Mouse (Mus musculus) B cell, adult 2 months (primary cell): ENCODE results near the gene Zranb3.
"Not testable (repeated sequence)": the region's sequence is repeated elsewhere in the genome, so short reads cannot be mapped to it uniquely, and the experiment has no call there.

ENCODE experiments used
- DNase-seq, 2 experiments: peaks; one replicate each; pipeline ENCODE4 v3.0.0; 2022

Zranb3 gene

DNA sequence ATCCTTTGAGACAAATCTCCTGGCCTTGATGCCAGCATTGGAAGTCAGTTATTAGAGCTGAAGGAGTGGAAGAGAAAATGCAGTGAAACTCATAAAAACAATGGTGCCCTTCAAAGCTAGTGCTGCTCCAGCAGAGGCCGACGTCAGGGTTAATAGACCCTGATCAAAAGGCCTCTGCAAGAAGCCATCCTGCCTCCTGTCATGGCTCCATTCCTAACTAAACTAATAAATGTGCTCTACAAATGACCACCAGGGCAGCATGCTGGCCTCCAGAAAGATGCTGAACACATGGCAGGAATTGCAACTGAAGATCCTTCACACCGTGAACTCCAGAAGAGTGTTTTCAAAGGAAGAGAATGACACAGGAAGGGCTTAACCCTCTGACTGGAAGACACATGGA lies 117.5 kb downstream of the Zranb3 start:
- DNase-seq: no peak

DNA sequence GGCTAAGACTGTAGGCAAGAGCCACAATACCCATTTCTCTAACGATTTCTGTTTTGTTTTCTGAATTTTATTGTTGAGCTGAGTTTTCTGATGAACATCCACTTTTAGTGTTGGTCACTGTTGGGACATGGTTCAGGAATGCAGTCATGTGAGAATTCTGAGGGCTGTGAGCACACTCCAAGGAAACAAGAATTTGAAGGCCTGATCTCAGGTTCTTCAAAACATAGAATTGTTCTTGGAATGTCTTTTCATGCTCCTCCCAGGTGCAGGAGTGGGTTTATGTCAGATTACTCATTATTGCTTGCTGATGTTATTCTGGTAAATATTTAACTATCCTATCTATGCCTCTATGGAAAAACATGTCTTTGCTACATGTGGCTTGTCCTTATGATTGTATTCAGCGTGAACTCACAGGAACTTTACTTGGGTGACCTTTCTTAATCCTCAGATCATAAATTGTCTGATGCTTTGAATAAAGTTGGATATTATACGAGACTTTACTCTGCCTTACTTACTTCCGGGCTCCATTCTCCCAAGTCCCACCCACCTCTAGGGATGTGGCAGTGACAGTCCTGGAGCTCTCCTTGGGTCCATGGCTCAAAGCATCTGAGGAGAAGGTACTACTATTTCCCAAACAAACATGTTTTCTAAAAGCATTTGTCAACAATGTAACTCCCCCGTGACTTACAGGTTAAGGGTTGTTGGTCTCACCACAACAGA lies 119.4 kb downstream of the Zranb3 start:
- no peak for DNase-seq

DNA sequence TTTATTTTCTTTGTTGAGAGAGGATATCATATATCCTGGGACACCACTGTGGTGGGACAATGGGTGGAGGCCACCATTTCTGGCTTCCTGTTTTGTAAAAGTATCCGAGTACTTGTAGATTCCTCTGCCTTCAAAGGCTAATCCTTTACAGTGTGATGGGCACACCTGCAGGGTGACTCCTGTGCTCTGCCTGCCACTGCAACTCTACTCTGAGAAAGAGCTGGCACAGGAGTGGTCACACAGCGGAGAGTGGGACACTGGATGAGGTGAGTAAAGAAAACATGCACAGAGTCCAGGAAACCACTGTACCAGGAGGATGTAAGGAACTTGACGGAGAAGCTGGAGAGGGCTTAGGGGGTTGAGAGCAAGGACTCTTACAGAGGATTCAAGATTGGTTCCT lies 120.6 kb downstream of the Zranb3 start:
- DNase-seq: no peak

DNA sequence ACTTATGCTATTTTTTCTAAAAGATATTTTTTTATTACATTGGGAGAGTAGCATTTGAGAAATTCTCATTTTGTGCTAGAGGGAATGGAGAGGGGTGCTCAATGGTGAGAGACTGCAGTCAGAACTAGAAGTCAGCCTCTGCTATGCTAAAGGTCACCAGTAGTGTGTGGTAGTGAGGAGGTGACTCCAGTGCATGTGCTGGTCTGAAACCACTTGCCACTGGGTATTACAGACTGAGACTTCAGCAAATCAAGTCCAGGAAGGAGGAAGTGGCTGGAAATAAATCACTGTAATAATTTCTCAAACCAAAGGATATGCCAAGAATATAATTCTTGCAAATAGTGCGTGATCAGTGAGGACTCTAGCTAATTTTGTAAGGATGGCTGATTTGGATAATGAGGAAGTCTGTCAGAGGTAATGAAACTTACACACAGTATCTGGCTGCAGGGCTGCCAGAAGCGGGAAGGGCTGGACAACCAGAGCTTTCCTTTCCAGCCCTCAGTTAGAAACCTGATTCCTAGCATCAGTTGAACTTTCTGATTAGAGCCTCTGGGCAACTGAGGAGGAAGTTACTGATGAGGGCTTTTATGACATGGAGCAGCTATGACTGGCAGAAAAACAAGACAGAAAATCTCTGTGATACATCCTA lies 121.8 kb downstream of the Zranb3 start:
- no peak for DNase-seq

DNA sequence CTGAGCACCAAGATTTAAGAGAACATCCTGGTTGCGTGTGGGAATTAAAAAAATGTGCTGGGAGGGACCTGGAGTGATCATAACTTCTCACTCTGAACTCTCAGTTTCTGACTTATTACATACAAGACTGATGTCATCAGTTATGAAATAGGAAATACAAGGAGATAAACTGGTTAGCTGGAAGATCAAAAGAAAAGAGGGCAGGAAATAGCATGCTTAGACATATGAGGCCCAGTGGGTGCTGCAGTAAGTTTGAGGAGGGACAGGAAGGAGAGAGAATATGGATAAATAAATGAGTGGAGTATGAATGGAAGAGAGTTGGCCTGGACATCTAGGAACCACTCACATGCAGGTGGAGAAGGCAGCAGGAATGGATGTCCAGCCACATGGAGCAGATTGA lies 124.7 kb downstream of the Zranb3 start:
- DNase-seq: no peak

DNA sequence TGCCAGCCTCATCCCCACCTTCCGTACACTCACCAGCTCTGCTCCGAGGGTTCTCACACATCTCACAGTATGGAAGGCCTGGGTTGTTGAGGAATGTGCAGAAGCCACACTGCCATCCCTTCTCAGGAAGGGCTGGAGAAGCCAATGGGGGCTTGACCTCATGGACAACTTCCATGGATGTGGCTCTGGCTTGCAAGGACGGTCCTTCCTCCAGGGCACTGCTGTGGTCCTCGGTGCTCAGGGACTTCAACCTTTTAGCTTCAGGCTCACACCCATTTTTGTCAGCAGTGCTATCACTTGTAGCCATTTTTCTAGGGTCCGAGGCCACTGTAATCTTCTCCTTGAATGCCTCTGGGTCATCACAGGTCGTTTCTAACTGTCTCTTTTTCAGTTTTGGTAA lies 126.7 kb downstream of the Zranb3 start:
- DNase-seq: no peak

DNA sequence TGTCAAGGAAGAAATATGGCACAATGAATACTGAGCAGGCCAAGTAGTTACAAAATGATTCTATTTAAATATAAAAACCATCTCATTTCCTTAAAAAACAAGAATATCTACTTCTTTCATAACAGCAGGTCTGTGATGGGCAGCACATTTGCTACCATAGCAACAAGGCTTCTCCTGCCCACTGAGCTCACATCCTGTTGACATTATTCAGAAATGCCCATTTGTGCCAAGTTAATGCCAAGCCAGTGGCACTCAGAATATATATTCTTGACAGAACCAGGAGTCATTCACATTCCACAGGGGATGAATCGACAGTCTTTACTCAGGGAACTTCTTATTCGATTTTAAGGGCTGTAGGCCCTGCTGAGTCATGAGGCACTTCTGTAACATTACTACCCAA lies 127.2 kb downstream of the Zranb3 start:
- DNase-seq: peak; percentile 2 to 3

DNA sequence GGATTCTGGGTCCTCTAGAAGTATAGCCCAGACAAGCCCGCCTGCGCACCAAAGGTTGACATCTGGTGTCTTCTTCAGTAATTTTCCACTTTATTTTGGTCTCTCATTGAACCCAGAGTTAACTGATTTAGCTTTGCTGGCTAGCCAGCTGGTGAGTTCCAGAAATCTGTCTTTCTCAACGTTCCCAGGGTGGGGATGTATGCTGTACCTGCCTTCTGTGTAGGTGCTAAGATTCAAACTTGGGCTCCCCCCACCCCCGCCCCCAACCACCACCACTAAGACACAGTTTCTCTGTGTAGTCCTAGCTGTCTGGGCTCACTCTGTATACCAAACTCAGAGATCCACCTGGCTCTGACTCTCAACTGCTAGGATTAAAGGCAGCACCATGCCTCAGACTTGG lies 128.8 kb downstream of the Zranb3 start:
- DNase-seq: no peak

DNA sequence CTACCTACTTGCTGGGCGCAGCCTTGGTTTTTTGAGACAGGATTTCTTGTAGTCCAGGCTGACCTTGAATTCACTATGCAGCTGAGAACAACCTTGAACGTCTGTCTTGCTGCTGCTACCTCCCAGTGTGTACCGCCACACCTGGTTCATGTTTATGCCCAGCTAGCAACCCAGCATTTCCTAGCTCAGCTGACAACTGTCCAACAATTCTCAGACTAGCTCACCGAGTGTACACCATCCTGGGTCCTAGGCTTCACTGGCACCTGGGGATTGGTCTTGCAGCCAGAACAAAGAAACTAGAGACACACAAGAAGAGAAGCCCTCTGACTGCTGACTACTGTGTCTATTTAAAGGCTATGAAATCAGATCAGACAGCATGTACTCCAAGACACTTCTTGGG lies 132.0 kb downstream of the Zranb3 start:
- DNase-seq: no peak

DNA sequence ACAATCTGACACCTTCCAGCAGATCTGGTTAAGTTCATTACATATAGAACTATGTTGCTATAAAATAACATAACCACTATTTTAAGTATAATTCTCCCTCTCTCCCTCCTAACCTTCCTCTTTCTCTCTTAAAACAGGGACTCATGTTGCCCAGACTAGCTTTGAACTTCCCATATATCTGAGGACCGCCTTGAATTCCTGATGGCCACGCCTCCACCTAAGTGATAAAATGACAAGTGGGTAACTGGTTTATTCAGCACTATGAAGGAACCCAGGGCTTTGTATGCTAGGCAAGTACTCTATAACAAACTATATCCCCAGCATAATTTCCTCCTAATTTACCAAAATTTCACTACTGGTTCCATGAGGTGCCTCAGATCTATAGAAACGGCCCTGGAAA lies 139.5 kb downstream of the Zranb3 start:
- no peak for DNase-seq

DNA sequence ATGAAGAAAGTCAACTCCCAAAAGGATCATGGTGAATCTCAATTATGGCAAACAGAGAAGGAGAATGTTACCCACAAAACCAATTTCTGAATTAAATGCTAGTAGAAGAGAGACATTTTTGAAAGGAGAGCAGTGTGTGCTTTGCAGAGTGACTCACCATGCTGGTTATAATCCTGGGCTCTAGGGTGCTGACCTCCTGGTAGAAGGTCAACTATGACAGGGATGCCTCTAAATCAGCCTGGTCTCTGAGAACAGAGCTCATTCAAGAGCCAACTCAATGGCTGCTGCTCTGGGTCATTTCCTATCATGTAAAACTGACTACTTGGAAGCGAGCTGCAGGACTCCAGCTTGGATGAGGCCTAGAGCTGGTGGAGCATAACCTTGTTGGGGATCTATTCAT lies 141.7 kb downstream of the Zranb3 start:
- no peak for DNase-seq

DNA sequence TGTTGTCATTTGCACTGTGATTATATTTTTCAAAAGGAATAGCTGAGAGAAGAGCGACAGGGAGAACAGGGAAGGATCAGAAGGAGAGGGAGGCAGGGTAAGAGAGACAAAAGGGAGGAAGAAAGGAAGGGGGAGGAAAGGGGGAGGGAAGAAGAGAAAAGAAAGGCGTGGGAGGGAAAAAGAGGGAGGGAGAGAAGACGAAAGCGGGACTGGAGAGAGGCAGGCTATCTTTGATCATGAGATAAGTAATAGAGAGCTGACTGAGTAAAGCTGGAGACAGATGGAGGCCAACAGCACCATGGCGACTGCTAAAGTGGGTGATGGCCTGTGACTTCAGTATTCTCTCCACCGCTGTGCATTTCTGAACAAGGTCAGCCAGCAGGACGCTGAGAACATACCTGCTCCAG lies 143.5 kb downstream of the Zranb3 start:
- DNase-seq: no peak

DNA sequence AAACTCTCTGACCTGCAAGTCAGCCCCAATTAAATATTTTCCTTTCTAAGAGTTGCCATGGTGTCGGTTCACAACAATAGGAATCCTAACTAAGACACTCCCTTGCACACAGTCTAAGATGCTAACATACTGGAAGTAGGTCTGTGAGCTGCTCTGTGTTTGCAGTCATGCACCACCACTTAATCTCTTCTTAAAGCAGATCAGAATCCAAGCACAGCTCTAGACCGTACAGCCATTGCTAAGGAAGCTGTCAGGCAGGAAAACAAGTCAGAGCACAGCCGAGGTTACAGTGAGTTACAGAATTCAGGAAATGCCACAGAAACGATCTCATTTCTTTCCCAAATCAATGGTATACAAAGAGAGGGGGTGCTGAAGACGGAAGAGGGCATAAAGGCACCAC lies 144.0 kb downstream of the Zranb3 start:
- DNase-seq: no peak

DNA sequence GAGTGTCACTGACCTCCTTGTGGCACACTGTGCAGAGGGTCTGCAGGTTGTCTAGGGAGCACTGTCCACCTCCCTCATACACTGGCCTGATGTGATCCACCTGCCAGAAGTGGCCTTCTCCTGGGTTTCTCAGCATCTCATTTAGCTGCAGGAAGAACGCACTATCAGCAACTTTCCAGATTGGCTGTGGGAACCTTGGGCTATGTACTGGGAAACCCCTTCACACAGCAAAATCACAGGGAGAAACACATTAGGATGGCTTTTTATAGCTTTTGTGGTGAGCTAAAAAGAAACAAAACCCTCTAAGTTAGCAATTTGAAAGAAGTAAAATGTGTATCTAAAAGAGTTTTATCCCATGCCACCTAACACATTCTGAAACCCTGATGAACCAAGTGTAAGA lies 146.3 kb downstream of the Zranb3 start:
- DNase-seq: no peak

DNA sequence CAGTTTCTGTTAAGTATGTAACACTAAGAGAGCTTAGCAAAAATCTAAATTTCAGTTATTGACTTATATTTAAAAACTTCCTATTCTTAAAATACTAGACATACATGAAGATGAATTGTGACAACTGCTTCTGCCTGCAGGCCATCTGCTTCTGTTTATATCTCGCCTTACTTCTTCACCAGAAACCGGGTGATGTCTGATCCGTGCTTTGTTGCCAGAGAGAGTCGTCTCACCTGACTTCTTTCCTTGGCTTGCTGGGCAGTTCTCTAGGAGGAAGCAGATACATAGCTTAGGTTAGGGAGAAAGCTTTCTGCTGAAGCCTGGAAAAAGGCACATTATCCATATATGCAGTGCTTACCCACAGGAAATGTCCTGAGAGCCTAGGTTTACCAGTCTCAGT lies 148.0 kb downstream of the Zranb3 start:
- no peak for DNase-seq

DNA sequence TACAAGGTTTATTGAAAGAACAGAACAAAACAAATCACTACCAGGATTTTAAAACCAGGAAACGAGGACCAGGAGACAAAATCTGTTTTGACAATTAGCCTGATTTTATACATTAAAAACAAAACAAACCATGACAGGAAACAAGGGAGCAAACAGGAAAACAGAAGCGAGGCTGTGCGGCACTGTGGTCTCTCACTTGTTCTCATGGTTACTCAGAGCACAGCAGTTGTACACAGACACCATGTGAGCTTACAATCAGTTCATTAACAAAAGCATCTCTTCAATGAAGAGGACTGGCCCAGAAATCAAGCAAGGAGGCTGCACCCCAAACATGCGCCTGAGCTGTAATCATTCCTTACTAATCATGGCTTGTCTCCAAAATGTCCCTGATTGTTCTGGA lies 148.6 kb downstream of the Zranb3 start:
- DNase-seq: not testable (repeated sequence)

DNA sequence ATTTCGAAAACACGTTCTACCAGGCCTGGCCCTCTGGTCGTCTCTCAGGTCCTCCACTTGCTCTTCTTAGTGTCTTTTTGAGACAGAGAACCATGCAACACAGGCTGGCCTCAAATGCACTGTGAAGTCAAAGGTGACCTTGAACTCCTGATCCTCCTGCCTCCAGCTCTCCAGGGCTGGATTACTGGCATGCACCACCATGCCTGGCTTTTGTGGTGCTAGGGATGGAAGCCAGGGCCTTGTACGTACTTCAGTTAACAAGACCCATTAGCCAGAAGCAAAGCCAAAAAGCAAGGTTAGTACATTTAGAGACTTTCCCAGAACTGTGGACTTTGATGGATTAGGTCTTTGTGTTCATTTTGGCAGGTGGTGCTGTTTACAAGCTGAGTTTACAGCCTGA lies 150.6 kb downstream of the Zranb3 start:
- DNase-seq: no peak

DNA sequence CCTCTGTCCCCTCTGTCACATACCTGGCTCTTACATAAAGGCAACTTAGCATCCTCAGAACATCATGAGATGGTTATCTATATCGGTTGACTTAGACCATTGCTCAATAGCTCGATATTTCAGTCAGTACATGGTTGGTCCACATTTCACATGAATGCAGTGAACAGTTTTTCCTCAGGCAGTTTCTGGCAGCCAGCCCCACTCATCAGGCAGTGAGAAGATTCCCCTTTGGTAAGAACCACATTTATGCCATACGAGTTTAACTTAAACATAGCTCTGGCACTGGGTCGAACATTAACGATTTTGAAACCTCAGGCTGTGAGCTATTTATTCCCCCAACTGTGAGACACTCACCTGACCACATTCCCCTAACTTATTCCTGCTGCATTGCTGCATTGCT lies 154.1 kb downstream of the Zranb3 start:
- no peak for DNase-seq

DNA sequence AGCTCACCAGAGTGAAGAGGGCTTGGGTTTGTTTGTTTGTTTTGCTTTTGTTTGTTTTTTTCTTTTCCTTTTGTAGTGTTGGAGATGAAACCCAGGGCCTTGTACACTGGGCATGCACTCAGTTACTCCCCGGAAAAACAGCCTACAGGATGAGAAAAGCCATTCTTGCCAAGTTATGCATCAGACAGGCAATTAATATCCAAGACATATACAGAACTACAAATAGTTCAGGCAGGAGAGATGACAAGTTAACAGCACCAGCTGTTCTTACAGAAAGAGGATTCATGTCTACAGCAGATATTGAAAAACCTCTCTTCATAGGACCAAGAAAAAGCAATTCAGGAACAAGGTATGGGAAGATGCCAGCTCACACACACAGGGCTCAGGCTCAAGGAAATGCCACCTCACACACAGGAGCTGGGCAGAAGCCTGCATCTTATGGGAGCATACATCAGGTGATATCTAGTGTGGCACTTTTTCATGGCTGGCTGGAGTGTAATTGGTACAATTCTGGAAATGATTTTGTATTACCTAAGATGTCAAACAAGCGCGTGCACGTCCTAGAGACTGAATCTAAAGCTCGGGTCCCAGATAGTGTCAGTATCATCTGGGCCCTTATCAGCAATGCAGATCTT lies 156.1 kb downstream of the Zranb3 start:
- DNase-seq: no peak

DNA sequence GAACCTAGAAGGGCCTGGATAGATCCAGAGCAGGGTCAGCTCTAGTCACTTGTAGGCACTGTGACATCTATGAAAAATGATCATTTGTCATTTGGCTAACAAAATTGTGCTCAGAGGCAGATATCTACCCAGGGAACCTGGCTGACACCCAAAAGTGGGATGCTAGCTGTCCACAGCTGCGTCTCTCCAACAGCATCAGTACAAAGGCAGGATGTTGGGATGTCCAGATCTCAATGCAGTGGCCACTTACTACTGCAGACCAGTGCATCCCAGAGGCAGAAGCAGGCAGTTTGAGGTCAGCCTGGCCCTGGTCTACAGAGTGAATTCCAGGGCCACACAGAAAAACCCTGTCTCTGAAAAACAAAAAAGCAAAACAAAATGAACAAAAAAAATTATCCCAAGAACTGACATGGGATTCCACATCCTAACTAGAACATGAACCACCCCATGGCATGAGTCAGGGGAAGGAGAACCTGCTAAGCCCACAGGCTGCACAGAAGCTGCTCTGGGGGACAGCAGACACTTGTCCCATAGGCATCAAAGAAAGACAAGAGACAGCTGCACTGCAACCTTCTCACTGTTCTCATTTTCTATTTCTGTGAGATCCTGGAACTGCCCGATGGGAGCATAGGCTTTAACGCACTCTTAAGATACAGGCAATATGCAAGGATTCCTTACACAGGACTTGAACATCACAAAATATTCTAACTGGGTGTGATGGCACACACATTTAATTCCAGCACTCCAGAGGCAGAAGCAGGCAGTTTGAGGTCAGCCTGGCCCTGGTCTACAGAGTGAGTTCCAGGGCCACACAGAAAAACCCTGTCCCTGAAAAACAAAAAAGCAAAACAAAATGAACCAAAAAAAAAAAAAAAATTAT lies 156.9 kb downstream of the Zranb3 start:
- no peak for DNase-seq

DNA sequence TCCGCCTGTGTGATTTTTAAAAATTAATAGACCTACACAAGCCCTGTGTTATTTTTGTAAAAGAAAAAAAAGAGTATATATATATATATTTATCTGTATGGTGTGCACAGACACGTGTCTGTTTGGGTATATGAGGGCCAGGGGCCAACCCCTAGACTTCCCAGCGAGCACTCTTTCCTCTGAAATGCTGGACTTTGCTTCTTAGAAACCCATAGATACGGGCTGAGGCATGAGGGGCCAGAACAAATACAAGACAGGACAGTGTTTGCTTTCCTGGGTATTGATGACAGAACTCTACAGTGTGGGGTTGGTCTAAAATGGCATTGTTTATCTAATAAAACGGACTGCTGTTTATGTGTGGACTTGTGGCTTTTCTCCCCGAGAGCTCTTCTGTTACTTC lies 159.3 kb downstream of the Zranb3 start:
- no peak for DNase-seq

DNA sequence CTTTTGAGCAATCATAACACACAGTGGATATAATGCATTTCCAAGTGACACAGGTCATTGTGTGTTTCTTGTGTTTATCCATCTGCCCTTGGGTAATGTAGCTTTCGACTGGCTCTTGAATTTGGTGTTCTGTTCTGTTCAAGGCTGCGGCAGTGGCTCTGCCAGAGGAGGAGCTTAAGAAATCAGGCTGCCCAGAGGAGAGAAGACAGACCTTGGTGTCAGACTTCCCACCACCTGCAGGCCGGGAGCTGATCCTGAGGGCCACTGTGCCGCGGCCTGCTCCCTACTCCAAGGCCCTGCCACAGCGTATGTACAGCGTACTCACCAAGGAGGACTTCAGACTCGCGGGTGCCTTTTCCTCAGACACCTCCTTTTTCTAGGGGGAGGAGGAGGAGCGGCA lies 160.6 kb downstream of the Zranb3 start:
- DNase-seq: no peak

DNA sequence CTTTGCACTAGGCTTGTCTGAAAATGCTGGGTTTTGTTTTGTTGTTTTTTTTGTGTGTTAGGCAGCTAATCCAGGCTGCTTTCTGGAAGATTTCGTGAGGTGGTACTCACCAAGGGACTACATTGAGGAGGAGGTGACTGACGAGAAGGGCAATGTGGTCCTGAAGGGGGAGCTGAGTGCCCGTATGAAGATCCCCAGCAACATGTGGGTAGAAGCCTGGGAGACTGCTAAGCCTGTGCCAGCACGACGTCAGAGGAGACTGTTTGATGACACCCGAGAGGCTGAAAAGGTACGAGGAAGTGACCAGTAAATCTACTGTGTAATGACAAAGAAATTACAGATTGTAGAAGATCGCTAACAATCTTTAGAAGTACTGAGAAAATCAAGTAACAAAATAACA lies 165.6 kb downstream of the Zranb3 start:
- DNase-seq: no peak

DNA sequence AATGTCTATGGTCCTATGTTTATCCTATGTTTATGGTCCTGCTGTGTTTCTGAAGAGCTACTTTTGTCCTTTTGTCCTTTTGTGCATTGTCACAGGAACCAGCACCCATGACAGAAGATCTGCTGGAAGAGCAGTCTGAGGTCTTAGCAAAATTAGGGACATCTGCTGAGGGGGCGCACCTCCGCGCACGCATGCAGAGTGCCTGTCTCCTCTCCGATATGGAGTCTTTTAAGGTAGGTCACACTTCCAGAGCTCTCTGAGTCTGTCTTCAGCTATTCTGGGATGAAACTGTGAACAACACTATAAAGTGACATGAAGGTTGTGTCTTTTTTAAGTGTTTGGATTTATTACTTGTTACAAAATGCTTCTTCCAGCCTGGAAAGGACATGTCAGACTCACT lies 168.5 kb downstream of the Zranb3 start:
- no peak for DNase-seq
